Mouse (Mus musculus): ENCODE measurements around the gene Olfr952. TPM values are rescaled to one million over a fixed set of nuclear protein-coding genes. Genes with fewer than 3 reads are reported as not detected.

Gene Olfr952
- polyA plus RNA-seq (2012; rRNA removed): not detected in 2 replicates

DNA sequence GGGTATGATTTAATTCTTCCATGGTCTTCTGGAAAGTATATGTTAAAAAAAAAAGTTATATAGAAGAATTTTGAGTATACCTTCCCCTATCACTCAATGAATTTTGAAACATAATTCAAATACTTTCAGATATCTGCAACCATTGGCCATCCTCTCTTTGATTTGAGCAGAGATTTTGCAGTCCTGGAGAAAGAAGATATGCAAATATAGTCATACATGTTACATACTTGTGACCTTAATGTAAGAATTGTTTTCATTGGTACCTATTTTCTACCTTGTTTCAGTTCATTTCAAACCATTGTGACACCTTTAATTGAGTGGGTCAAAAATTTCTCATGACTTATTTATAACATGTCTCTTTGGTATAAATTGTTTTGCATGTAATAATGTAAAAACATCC is at the start of gene Olfr952:
TSS of gene Olfr952 (minus strand) at position 101 of the 400 bp plus-strand sequence.

DNA sequence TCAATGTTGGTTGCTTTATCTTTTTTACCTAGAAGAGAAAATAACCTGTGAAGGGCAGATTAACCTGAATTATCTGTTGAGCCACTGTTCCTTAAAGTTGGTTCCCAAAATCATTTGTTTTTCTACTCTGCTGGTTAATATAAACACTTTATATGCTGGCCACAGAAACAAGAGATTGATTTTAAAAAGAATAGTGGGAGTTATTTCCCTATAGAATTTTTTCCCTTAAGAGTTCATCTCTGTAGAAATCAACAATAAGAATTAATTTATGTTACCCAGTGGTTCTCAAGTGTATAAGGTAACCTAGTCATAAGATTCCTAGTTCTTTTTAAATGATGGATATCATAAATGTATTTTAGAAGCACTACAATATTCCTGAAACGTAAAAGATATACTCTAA is 44.9 kb upstream of the Olfr952 start, which contains the start of gene Olfr955:
TSS of gene Olfr955 (minus strand) at position 101 of the 400 bp plus-strand sequence.

DNA sequence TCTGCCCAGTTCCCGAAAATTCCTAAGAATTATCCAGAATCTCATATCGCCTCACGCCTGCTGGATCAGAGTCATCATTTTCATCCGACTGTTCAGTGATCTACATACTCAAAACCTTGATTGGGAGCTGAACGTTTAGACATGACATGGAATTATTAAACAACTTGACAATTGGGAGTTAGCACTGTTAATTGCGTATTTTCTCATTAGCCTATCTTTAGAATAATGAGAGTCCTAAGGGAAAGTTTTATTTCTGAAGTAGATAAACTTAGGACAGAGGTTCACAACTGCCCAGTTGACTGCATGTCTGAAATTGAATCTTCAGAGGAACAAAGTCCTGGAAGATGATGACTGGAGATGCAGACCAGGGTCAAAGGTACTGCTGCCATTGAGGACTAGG is 29.5 kb upstream of the Olfr952 start, which contains the start of gene Olfr954:
TSS of gene Olfr954 (plus strand) at position 301 of the 400 bp plus-strand sequence.

DNA sequence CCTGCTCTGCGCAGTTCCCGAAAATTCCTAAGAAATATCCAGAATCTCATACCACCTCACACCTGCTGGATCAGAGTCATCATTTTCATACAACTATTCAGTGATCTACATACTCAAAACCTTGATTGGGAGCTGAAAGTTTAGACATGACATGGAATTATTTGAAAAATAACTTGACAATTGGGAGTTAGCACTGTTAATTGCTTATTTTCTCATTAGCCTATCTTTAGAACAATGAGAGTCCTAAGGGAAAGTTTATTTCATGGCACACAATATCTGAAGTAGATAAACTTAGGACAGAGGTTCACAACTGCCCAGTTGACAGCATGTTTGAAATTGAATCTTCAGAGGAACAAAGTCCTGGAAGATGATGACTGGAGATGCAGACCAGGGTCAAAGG is 39.8 kb downstream of the Olfr952 start, which contains the start of gene Olfr951:
TSS of gene Olfr951 (plus strand) at position 301 of the 400 bp plus-strand sequence.

Other genes starting within 250 kb of the Olfr952 start
- not detected in 2 replicates for gene Olfr944, start 225.2 kb downstream of the Olfr952 start, polyA plus RNA-seq (2012; rRNA removed)
- not detected in 2 replicates for gene Olfr1537, start 177.2 kb downstream of the Olfr952 start, polyA plus RNA-seq (2012; rRNA removed)
- gene Olfr945, start 150.3 kb downstream of the Olfr952 start, polyA plus RNA-seq (2012; rRNA removed): not detected in 2 replicates
- not detected in 2 replicates for gene Olfr948, start 101.1 kb downstream of the Olfr952 start, polyA plus RNA-seq (2012; rRNA removed)
- not detected in 2 replicates for gene Olfr951, start 39.7 kb downstream of the Olfr952 start, polyA plus RNA-seq (2012; rRNA removed)
- not detected in 2 replicates for gene Olfr954, start 29.6 kb upstream of the Olfr952 start, polyA plus RNA-seq (2012; rRNA removed)
- not detected in 2 replicates for gene Olfr955, start 44.8 kb upstream of the Olfr952 start, polyA plus RNA-seq (2012; rRNA removed)
- gene Olfr44, start 66.8 kb upstream of the Olfr952 start, polyA plus RNA-seq (2012; rRNA removed): not detected in 2 replicates
- gene Olfr957, start 88.7 kb upstream of the Olfr952 start, polyA plus RNA-seq (2012; rRNA removed): not detected in 2 replicates
- gene Olfr958, start 126.9 kb upstream of the Olfr952 start, polyA plus RNA-seq (2012; rRNA removed): not detected in 2 replicates
- gene Olfr959, start 148.4 kb upstream of the Olfr952 start, polyA plus RNA-seq (2012; rRNA removed): not detected in 2 replicates
- 1.2 and 2.3 TPM in 2 replicates for gene AW551984, start 177.3 kb upstream of the Olfr952 start, polyA plus RNA-seq (2012; rRNA removed)
- gene Olfr148, start 183.5 kb upstream of the Olfr952 start, polyA plus RNA-seq (2012; rRNA removed): not detected in 2 replicates
- gene Olfr960, start 194.2 kb upstream of the Olfr952 start, polyA plus RNA-seq (2012; rRNA removed): not detected in 2 replicates
- gene Olfr961, start 217.9 kb upstream of the Olfr952 start, polyA plus RNA-seq (2012; rRNA removed): not detected in 2 replicates
- gene Olfr963, start 240.1 kb upstream of the Olfr952 start, polyA plus RNA-seq (2012; rRNA removed): not detected in 2 replicates